Mouse (Mus musculus): ENCODE data around the gene Gab2.
A peak's percentile ranks its signal among the peaks of the same experiment; 100 is the strongest.

Gab2 gene

GRCm38 (mm10) chr7:97251638-97252037 is 170.3 kb downstream of the Gab2 start:
- no peak for DNase-seq (ENCODE audit: low read depth)

- DNase-seq (ENCODE audit: low read depth) = peak; percentile 27
These were observed 181.2 kb downstream of the Gab2 start for GRCm38 (mm10) chr7:97262541-97262940.

GRCm38 (mm10) chr7:97270367-97270766 is 189.0 kb downstream of the Gab2 start:
- DNase-seq (ENCODE audit: low read depth) = no peak

- no peak for DNase-seq (ENCODE audit: low read depth)
These were observed 189.7 kb downstream of the Gab2 start for GRCm38 (mm10) chr7:97271068-97271467.

- no peak for DNase-seq (ENCODE audit: low read depth)
These were observed 215.6 kb downstream of the Gab2 start for GRCm38 (mm10) chr7:97296986-97297385.

GRCm38 (mm10) chr7:97297466-97297865 is 216.1 kb downstream of the Gab2 start:
- peak; percentile 80 for DNase-seq (ENCODE audit: low read depth)

GRCm38 (mm10) chr7:97298279-97298678 is 216.9 kb downstream of the Gab2 start:
- DNase-seq (ENCODE audit: low read depth) = no peak

GRCm38 (mm10) chr7:97298943-97299342 is 217.6 kb downstream of the Gab2 start:
- DNase-seq (ENCODE audit: low read depth) = no peak

- no peak for DNase-seq (ENCODE audit: low read depth)
These were observed 219.5 kb downstream of the Gab2 start for GRCm38 (mm10) chr7:97300914-97301313.

GRCm38 (mm10) chr7:97301321-97301720 is 219.9 kb downstream of the Gab2 start:
- DNase-seq (ENCODE audit: low read depth) = no peak

GRCm38 (mm10) chr7:97302261-97302660 is 220.9 kb downstream of the Gab2 start:
- DNase-seq (ENCODE audit: low read depth) = no peak

GRCm38 (mm10) chr7:97302876-97303275 is 221.5 kb downstream of the Gab2 start:
- no peak for DNase-seq (ENCODE audit: low read depth)

GRCm38 (mm10) chr7:97303614-97304013 is 222.2 kb downstream of the Gab2 start:
- no peak for DNase-seq (ENCODE audit: low read depth)

- DNase-seq (ENCODE audit: low read depth) = no peak
These were observed 223.1 kb downstream of the Gab2 start for GRCm38 (mm10) chr7:97304471-97304870.

GRCm38 (mm10) chr7:97305206-97305605 is 223.8 kb downstream of the Gab2 start:
- no peak for DNase-seq (ENCODE audit: low read depth)

- no peak for DNase-seq (ENCODE audit: low read depth)
These were observed 225.4 kb downstream of the Gab2 start for GRCm38 (mm10) chr7:97306813-97307212.

- DNase-seq (ENCODE audit: low read depth) = no peak
These were observed 226.2 kb downstream of the Gab2 start for GRCm38 (mm10) chr7:97307546-97307945.

GRCm38 (mm10) chr7:97309461-97310340 is 228.3 kb downstream of the Gab2 start:
- DNase-seq (ENCODE audit: low read depth) = no peak

- no peak for DNase-seq (ENCODE audit: low read depth)
These were observed 228.9 kb downstream of the Gab2 start for GRCm38 (mm10) chr7:97310341-97310635.

GRCm38 (mm10) chr7:97311620-97312019 is 230.2 kb downstream of the Gab2 start:
- no peak for DNase-seq (ENCODE audit: low read depth)

GRCm38 (mm10) chr7:97312196-97312595 is 230.8 kb downstream of the Gab2 start:
- no peak for DNase-seq (ENCODE audit: low read depth)

GRCm38 (mm10) chr7:97312856-97313255 is 231.5 kb downstream of the Gab2 start:
- no peak for DNase-seq (ENCODE audit: low read depth)

- no peak for DNase-seq (ENCODE audit: low read depth)
These were observed 232.1 kb downstream of the Gab2 start for GRCm38 (mm10) chr7:97313364-97313995.

- no peak for DNase-seq (ENCODE audit: low read depth)
These were observed 233.3 kb downstream of the Gab2 start for GRCm38 (mm10) chr7:97314646-97315045.

Measured in NIH3T3 (cell line).